Comparison of ENCODE assay signal across 8 mouse cellular contexts in the genomic region with DNA sequence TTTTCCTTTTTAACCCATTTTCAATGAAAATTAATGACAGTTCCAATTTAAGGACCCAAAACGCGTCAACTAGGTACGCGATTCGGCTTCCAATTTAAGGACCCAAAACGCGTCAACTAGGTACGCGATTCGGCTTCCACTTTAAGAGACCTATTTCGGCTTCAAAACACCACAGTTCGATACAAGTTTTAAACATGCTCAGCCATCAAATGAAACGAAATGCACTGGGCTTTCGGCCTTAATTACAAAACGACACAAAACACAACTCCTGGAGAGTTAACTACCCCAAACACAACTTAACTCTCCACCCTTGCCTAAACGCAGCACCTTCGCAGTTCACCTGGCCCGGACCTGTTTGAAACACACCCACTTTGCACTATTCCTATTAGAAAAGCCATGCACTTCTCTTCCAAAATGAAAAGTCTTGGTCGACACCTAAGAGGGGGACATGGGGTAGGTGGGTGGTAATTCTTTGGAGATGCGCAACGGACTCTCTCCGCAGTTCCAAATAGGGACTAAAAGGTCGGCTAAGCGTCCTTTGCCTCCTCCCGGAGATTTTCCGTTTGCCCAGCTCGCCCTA. TPM values are rescaled to one million over a fixed set of nuclear protein-coding genes. Genes with fewer than 3 reads are reported as not detected.
A peak's percentile ranks its signal among the peaks of the same experiment; 100 is the strongest.
DNase-seq lines count a peak whose midpoint lies in the region; ATAC-seq and TF ChIP-seq lines count a peak whose summit lies in the region.

No protein-coding gene starts in this region.

- WGBS in limb, embryonic 13.5 days: under 1% methylated on average over 27 of the region's 27 CpGs
- under 1% methylated on average over 27 of the region's 27 CpGs for WGBS in small intestine, adult 2 months

- H3K27me3 ChIP-seq in limb, embryonic 13.5 days: no peaks in the 10 kb centered on the region
- no peaks in the 10 kb centered on the region for H3K27me3 ChIP-seq in small intestine, adult 2 months (ENCODE audit: control insufficient read depth, insufficient read depth, low read length)

- H3K4me1 ChIP-seq in limb, embryonic 13.5 days: peaks cover 43% of the 10 kb centered on the region
- peaks cover 3% of the 10 kb centered on the region; the same call in 1 of the 2 replicates for H3K4me1 ChIP-seq in small intestine, adult 2 months (ENCODE audit: control insufficient read depth, insufficient read depth, insufficient read length, low read length)

- intact Hi-C loops in left cerebral cortex, postnatal 4 days (cut with DNase I): loop anchor here (5.0 to 10.0 kb wide), 2 partner anchors 45 to 92 kb away; no protein-coding TSS in a partner anchor

- DNase-seq in embryo, embryonic 11 days: peak; percentile 10
- DNase-seq in embryo, embryonic 9.5 days (ENCODE audit: extremely low spot score): no peak
- DNase-seq in thymus, postnatal 0 days (ENCODE audit: low spot score): peak; percentile 14
- no peak for DNase-seq in thymus, adult 18-20 months
- DNase-seq in cerebellum, adult 9-11 months: no peak
- DNase-seq in left cerebral cortex, postnatal 4 days: no peak

- H3K9me3 ChIP-seq in limb, embryonic 13.5 days: no peaks in the 10 kb centered on the region

- H3K27ac ChIP-seq in limb, embryonic 13.5 days: peak overlapping the region; percentile 100
- peak overlapping the region; percentile 98 for H3K27ac ChIP-seq in small intestine, adult 2 months (ENCODE audit: insufficient read depth, low read depth, low read length)

- TF ChIP-seq POLR2A in small intestine, adult 2 months (IDR thresholded peaks at IDR 0.05; ENCODE audit: low read depth, low read length): no peak

- no peak for ATAC-seq in limb, embryonic 13.5 days (ENCODE audit: low FRiP score, low read depth)

- H3K9ac ChIP-seq in limb, embryonic 13.5 days: peak overlapping the region; percentile 100

- peak overlapping the region; percentile 66 for H3K4me2 ChIP-seq in limb, embryonic 13.5 days (replicated peaks)

- peaks cover 4% of the 10 kb centered on the region for H3K36me3 ChIP-seq in limb, embryonic 13.5 days
- H3K36me3 ChIP-seq in small intestine, adult 2 months (ENCODE audit: control insufficient read depth, insufficient read depth, low read length): peaks cover 7% of the 10 kb centered on the region

- peak; percentile 17; the same call in 1 of the 2 replicates for TF ChIP-seq CTCF in small intestine, adult 2 months (IDR thresholded peaks at IDR 0.05; ENCODE audit: extremely low read depth, insufficient read length, insufficient replicate concordance, low read depth, low read length)

- H3K4me3 ChIP-seq in limb, embryonic 13.5 days: peak overlapping the region; percentile 91
- H3K4me3 ChIP-seq in small intestine, adult 2 months (ENCODE audit: low read depth, low read length): peak overlapping the region; percentile 94

RNA-seq across cellular contexts. Expression of a gene that starts 1.4 kb away (rescaled TPM):
- polyA plus RNA-seq in thymus, postnatal 0 days (2015; fragmentation: Nextera tagmentation; extraction: Ambion mirVana): 51.0 and 53.6 TPM in 2 replicates
- polyA plus RNA-seq in limb, embryonic 13.5 days (2015; fragmentation: Nextera tagmentation; extraction: Ambion mirVana): 137 and 140 TPM in 2 replicates
- polyA plus RNA-seq in small intestine, adult 2 months (2012; rRNA removed): 2.7 and 9.4 TPM in 2 replicates
- total RNA-seq in left cerebral cortex, postnatal 4 days (2021): 10 to 100 TPM; 62.6 to 68.1 TPM

RNA-seq across cellular contexts. Expression of a gene that starts 1.5 kb away (rescaled TPM):
- polyA plus RNA-seq in thymus, postnatal 0 days (2015; fragmentation: Nextera tagmentation; extraction: Ambion mirVana): 1.0 TPM in 2 replicates
- 0.56 and 0.98 TPM in 2 replicates for polyA plus RNA-seq in limb, embryonic 13.5 days (2015; fragmentation: Nextera tagmentation; extraction: Ambion mirVana)
- polyA plus RNA-seq in small intestine, adult 2 months (2012; rRNA removed): 21.8 and 34.1 TPM in 2 replicates
- total RNA-seq in left cerebral cortex, postnatal 4 days (2021): 1 to 10 TPM; 1.8 to 3.2 TPM

RNA-seq across cellular contexts. Expression of a gene that starts 37.3 kb away (rescaled TPM):
- polyA plus RNA-seq in thymus, postnatal 0 days (2015; fragmentation: Nextera tagmentation; extraction: Ambion mirVana): 0.44 and 0.55 TPM in 2 replicates
- 1.2 and 1.3 TPM in 2 replicates for polyA plus RNA-seq in limb, embryonic 13.5 days (2015; fragmentation: Nextera tagmentation; extraction: Ambion mirVana)
- polyA plus RNA-seq in small intestine, adult 2 months (2012; rRNA removed): 4.7 and 6.7 TPM in 2 replicates
- total RNA-seq in left cerebral cortex, postnatal 4 days (2021): under 1 TPM in 1 of 2 experiments, not detected in 1; 0.24 TPM

RNA-seq across cellular contexts. Expression of a gene that starts 42.6 kb away (rescaled TPM):
- polyA plus RNA-seq in thymus, postnatal 0 days (2015; fragmentation: Nextera tagmentation; extraction: Ambion mirVana): 17.4 and 23.1 TPM in 2 replicates
- polyA plus RNA-seq in limb, embryonic 13.5 days (2015; fragmentation: Nextera tagmentation; extraction: Ambion mirVana): 33.7 and 34.8 TPM in 2 replicates
- polyA plus RNA-seq in small intestine, adult 2 months (2012; rRNA removed): 1.1 TPM in 2 replicates
- total RNA-seq in left cerebral cortex, postnatal 4 days (2021): 10 to 100 TPM; 87.8 to 96.1 TPM

Comparison
In these comparisons a context has a peak if more than half of its experiments do, and no peak if none do; other contexts are left out.
1. DNase-seq: peak in embryo, embryonic 11 days (single experiment) and thymus, postnatal 0 days (single experiment); none in embryo, embryonic 9.5 days (single experiment), thymus, adult 18-20 months (0 of 2), cerebellum, adult 9-11 months (single experiment) and left cerebral cortex, postnatal 4 days (single experiment).
2. RNA of a gene that starts 1.5 kb away (polyA plus RNA-seq): 21.8 to 34.1 TPM in small intestine, adult 2 months; 1.0 TPM in thymus, postnatal 0 days and 0.56 to 0.98 TPM in limb, embryonic 13.5 days; every median in the first group is over 10 times any median in the second.